Mouse (Mus musculus) kidney, adult 2 months (tissue): ENCODE results near the gene Cacna1a. TPM values are rescaled to one million over a fixed set of nuclear protein-coding genes. Genes with fewer than 3 reads are reported as not detected.

Source experiments
- DNase-seq: peaks from one replicate; pipeline ENCODE4 v3.0.0; 2021
- H3K27ac ChIP-seq: fragments of 200-500 bp; 2 replicates; pipeline ENCODE4 v1.5.1; 2012; ENCODE audit warnings: low read depth, low read length, control low read depth, inconsistent platforms; ENCODE audit not compliant: insufficient read depth
- H3K27me3 ChIP-seq: fragments of 200-500 bp; replicated peaks from 2 replicates; pipeline ENCODE4 v1.6.1; 2012; ENCODE audit warnings: mild to moderate bottlenecking, moderate library complexity, low read length, inconsistent platforms; ENCODE audit not compliant: control insufficient read depth, insufficient read depth
- H3K36me3 ChIP-seq: fragments of 200-500 bp; 2 replicates; pipeline ENCODE4 v1.6.1; 2012; ENCODE audit warnings: mild to moderate bottlenecking, moderate library complexity, low read length, inconsistent platforms; ENCODE audit not compliant: control insufficient read depth, insufficient read depth
- H3K4me1 ChIP-seq: fragments of 200-500 bp; 2 replicates; pipeline ENCODE4 v1.6.1; 2011; ENCODE audit warnings: low read length; ENCODE audit not compliant: control insufficient read depth, insufficient read depth
- H3K4me3 ChIP-seq: fragments of 200-500 bp; 2 replicates; pipeline ENCODE4 v1.5.1; 2011; ENCODE audit warnings: mild to moderate bottlenecking, low read depth, low read length, control low read depth; ENCODE audit not compliant: insufficient read depth
- CTCF ChIP-seq: fragments of 200-500 bp; conservative IDR thresholded peaks from 2 replicates; pipeline ENCODE4 v1.5.1; 2011; ENCODE audit warnings: low read depth, mild to moderate bottlenecking, control low read depth, low read length, moderate library complexity, mixed read lengths; ENCODE audit not compliant: insufficient read depth, insufficient read length
- POLR2A ChIP-seq: fragments of 200-500 bp; IDR thresholded peaks from one replicate; pipeline ENCODE4 v1.6.1; 2011; ENCODE audit warnings: low read depth, low read length, control low read depth
- WGBS: fragments of 180-500 bp; shearing (Covaris S2); methylation state at CpG from one replicate; pipeline ENCODE4 v1.1.7; 2018; 5-methylcytosine and 5-hydroxymethylcytosine counted together
- polyA plus RNA-seq: library from polyadenylated mRNA; depleted of rRNA; stranded (reverse); fragments of >200 nt; gene quantifications from 2 replicates; pipeline ENCODE4 v1.2.3, GENCODE M21; 2012

The Cacna1a gene
- polyA plus RNA-seq, 1 experiment: 6.8 TPM

- DNase-seq: peak; percentile 23
Measured at GRCm38 (mm10) chr8:84471271-84471995, 83.2 kb downstream of the Cacna1a start.

GRCm38 (mm10) chr8:84474456-84474855, 86.2 kb downstream of the Cacna1a start:
- Histone ChIP-seq H3K4me3 (no peak overlapping the region), H3K36me3 (no peaks in the 10 kb centered on the region), H3K4me1 (no peaks in the 10 kb centered on the region), H3K27me3 (no peaks in the 10 kb centered on the region), H3K27ac (no peak overlapping the region)
- WGBS: 71% methylated on average over 1 of the region's 1 CpGs
- no peak for DNase-seq
- 0 out of 2 replicates have a peak, but pooled peaks have one; percentile 8 for TF ChIP-seq CTCF
- no peak for TF ChIP-seq POLR2A

More at GRCm38 (mm10) chr8:84471271-84471995, 83.2 kb downstream of the Cacna1a start:
- WGBS: 44% methylated on average over 9 of the region's 9 CpGs
- no peak overlapping the region for H3K27ac ChIP-seq
- H3K4me3 ChIP-seq: no peak overlapping the region
- no peaks in the 10 kb centered on the region for H3K4me1 ChIP-seq
- no peaks in the 10 kb centered on the region for H3K36me3 ChIP-seq
- TF ChIP-seq POLR2A (no peak), CTCF (no peak)
- H3K27me3 ChIP-seq: no peaks in the 10 kb centered on the region

- WGBS: 75% methylated on average over 3 of the region's 3 CpGs
Measured at GRCm38 (mm10) chr8:84477341-84477740, 89.1 kb downstream of the Cacna1a start.

GRCm38 (mm10) chr8:84483004-84483403, 94.8 kb downstream of the Cacna1a start:
- H3K4me1 ChIP-seq: no peaks in the 10 kb centered on the region
- DNase-seq: no peak
- WGBS: 94% methylated on average over 4 of the region's 4 CpGs

More at GRCm38 (mm10) chr8:84477341-84477740, 89.1 kb downstream of the Cacna1a start:
- H3K27me3 ChIP-seq: no peaks in the 10 kb centered on the region
- no peaks in the 10 kb centered on the region for H3K36me3 ChIP-seq
- H3K4me1 ChIP-seq: no peaks in the 10 kb centered on the region
- no peak overlapping the region for H3K27ac ChIP-seq
- no peak for DNase-seq
- TF ChIP-seq POLR2A: no peak
- no peak for TF ChIP-seq CTCF
- no peak overlapping the region for H3K4me3 ChIP-seq

DNA sequence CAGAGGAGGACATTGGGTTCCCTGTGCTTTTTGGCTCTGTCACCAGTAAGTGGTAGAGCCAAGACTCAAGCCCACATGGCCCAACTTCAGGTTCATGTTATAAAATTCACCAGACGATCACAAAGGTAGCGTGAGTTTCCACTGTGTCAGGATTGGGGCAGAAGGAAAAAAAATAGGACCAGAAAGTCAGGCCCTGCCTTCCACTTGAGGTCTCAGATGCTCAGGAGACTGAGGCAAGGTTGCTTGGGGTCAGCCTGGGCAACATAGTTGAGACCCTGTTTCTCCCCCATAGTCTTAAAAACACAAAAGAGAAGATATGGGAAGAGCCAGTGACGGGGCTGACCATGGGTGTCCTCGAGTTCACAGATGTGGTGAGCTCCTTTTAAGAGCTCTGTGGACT, 97.1 kb downstream of the Cacna1a start:
- no peak for TF ChIP-seq CTCF
- no peak for TF ChIP-seq POLR2A
- no peak for DNase-seq
- H3K4me1 ChIP-seq: no peaks in the 10 kb centered on the region
- H3K36me3 ChIP-seq: no peaks in the 10 kb centered on the region
- 84% methylated on average over 4 of the region's 4 CpGs for WGBS
- H3K27ac ChIP-seq: no peak overlapping the region
- H3K27me3 ChIP-seq: no peaks in the 10 kb centered on the region
- H3K4me3 ChIP-seq: no peak overlapping the region

More at GRCm38 (mm10) chr8:84483004-84483403, 94.8 kb downstream of the Cacna1a start:
- Histone ChIP-seq H3K27me3 (no peaks in the 10 kb centered on the region), H3K36me3 (no peaks in the 10 kb centered on the region), H3K4me3 (no peak overlapping the region), H3K27ac (no peak overlapping the region)
- TF ChIP-seq CTCF: no peak
- TF ChIP-seq POLR2A: no peak

- WGBS: 42% methylated on average over 7 of the region's 7 CpGs
- no peaks in the 10 kb centered on the region for H3K36me3 ChIP-seq
Measured at GRCm38 (mm10) chr8:84485864-84486263, 97.6 kb downstream of the Cacna1a start.

DNA sequence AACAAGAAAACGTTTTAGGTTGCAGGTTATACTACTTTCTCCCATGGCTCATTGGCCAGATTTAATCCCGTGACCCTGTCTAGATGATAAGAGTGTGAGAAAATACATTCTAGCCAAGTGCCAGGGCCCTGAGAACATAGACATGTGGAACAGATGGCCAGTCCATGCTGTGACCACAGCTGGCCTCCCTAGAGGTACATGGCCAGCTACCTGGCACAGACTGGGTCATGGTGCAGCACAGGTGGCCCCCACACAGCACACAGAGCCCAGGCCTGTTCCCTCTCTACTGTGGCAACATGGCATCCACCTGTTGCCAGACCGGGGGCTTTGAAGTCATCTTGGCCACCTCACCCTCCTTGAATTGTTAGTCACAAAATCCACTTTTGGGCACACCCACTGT, 101.0 kb downstream of the Cacna1a start:
- no peak overlapping the region for H3K4me3 ChIP-seq
- no peaks in the 10 kb centered on the region for H3K27me3 ChIP-seq
- H3K36me3 ChIP-seq: no peaks in the 10 kb centered on the region
- H3K4me1 ChIP-seq: no peaks in the 10 kb centered on the region
- TF ChIP-seq CTCF (no peak), POLR2A (no peak)
- no peak for DNase-seq
- H3K27ac ChIP-seq: no peak overlapping the region
- 75% methylated on average over 3 of the region's 3 CpGs for WGBS

More at GRCm38 (mm10) chr8:84485864-84486263, 97.6 kb downstream of the Cacna1a start:
- DNase-seq: peak; percentile 35
- Histone ChIP-seq H3K4me1 (no peaks in the 10 kb centered on the region), H3K27ac (no peak overlapping the region), H3K4me3 (no peak overlapping the region), H3K27me3 (no peaks in the 10 kb centered on the region)
- TF ChIP-seq CTCF: no peak
- no peak for TF ChIP-seq POLR2A
